Mouse (Mus musculus) heart, embryonic 13.5 days (tissue): Measurements from ENCODE around the gene Smim14. TPM values are rescaled to one million over a fixed set of nuclear protein-coding genes. Genes with fewer than 3 reads are reported as not detected.

Experiments
- ATAC-seq: fragments of 200-750 bp; cut with Nextera tagmentation; 2 replicates; pipeline ENCODE4 v1.8.0; 2017; ENCODE audit warnings: moderate TSS enrichment; ENCODE audit not compliant: insufficient number of reproducible peaks, low FRiP score, low TSS enrichment; ENCODE audit errors: extremely low read depth
- H3K27ac ChIP-seq: fragments of 300-500 bp; sonication (generic); replicated peaks from 2 replicates; pipeline ENCODE4 v1.5.1; 2015; ENCODE audit warnings: moderate library complexity, mild to moderate bottlenecking, inconsistent platforms
- H3K27me3 ChIP-seq: fragments of 300-500 bp; sonication (generic); replicated peaks from 2 replicates; pipeline ENCODE4 v1.6.1; 2015; ENCODE audit warnings: mild to moderate bottlenecking, inconsistent platforms
- H3K36me3 ChIP-seq: fragments of 300-500 bp; sonication (generic); 2 replicates; pipeline ENCODE4 v1.6.1; 2015; ENCODE audit warnings: mild to moderate bottlenecking, inconsistent platforms
- H3K4me1 ChIP-seq: fragments of 300-500 bp; sonication (generic); 2 replicates; pipeline ENCODE4 v1.6.1; 2015; ENCODE audit warnings: inconsistent platforms
- H3K4me2 ChIP-seq: fragments of 300-500 bp; sonication (generic); 2 replicates; pipeline ENCODE4 v1.6.1; 2015; ENCODE audit warnings: inconsistent platforms, mild to moderate bottlenecking, moderate library complexity
- H3K4me3 ChIP-seq: fragments of 300-500 bp; sonication (generic); 2 replicates; pipeline ENCODE4 v1.5.1; 2015; ENCODE audit warnings: moderate library complexity, mild to moderate bottlenecking, inconsistent platforms
- H3K9ac ChIP-seq: fragments of 300-500 bp; sonication (generic); 2 replicates; pipeline ENCODE4 v1.6.1; 2015; ENCODE audit warnings: inconsistent platforms, mild to moderate bottlenecking, moderate library complexity
- H3K9me3 ChIP-seq: fragments of 300-500 bp; sonication (generic); 2 replicates; pipeline ENCODE4 v1.6.1; 2016; ENCODE audit warnings: inconsistent platforms
- WGBS: fragments of 180-500 bp; shearing (Covaris S2); methylation state at CpG from one replicate; pipeline ENCODE4 v1.1.7; 2015; ENCODE audit warnings: mixed read lengths; 5-methylcytosine and 5-hydroxymethylcytosine counted together
- polyA plus RNA-seq: library from polyadenylated mRNA; unstranded; fragments of >200 nt; fragmentation: Nextera tagmentation; extraction: Ambion mirVana; gene quantifications from 2 replicates; pipeline ENCODE4 v1.2.1, GENCODE M21; 2015

The Smim14 gene
- polyA plus RNA-seq, result 100 and 101 TPM in 2 replicates

DNA sequence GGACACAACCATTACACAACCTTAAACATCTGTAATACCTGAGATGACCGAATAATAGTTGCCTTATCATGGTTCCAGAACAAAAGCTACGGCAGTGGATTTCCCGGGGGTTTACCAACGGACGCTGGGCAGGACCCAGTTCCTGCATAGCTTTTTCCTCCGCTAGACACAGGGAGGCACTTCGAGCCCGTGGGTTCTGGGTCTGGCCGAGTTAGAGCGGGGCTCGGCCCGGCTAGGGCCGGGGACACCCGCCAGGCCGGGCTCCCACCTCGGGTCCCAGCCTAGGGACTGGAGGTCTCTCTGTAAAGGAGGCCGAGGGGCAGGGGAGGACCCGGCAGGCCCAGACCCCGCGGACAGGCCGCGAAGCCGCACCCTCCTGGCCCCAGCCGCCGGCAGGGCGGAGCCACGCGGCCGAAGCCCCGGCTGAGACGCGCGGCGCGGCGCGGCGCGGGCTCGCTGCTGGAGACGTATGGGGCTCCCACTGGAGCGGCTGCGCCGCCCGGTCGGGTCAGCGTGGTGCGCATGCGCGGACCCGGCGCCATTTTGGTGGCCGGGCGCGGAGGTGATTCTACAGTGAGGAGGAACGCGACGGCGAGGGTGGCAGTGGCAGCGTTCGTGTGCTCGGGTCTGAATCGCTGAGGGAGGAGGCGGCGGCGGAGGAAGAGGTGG, at the start of gene Smim14, which contains the start of gene Ube2k:
Gene Smim14 (minus strand): TSS at position 434 of the 669 bp plus-strand sequence.
Gene Ube2k (plus strand): TSS at position 483 of the 669 bp plus-strand sequence.
- no peaks in the 10 kb centered on the region for H3K27me3 ChIP-seq
- peak within 1 kb of the TSS; percentile 100 for H3K27ac ChIP-seq
- under 1% methylated on average over 66 of the region's 66 CpGs for WGBS
- no peaks in the 10 kb centered on the region for H3K36me3 ChIP-seq
- H3K9me3 ChIP-seq, result no peaks in the 10 kb centered on the region
- peak within 1 kb of the TSS; percentile 73 for H3K4me2 ChIP-seq
- peak within 1 kb of the TSS; percentile 96 for H3K4me3 ChIP-seq
- peak; percentile 96 for ATAC-seq
- peaks cover 20% of the 10 kb centered on the region for H3K4me1 ChIP-seq
- peak within 1 kb of the TSS; percentile 99 for H3K9ac ChIP-seq

DNA sequence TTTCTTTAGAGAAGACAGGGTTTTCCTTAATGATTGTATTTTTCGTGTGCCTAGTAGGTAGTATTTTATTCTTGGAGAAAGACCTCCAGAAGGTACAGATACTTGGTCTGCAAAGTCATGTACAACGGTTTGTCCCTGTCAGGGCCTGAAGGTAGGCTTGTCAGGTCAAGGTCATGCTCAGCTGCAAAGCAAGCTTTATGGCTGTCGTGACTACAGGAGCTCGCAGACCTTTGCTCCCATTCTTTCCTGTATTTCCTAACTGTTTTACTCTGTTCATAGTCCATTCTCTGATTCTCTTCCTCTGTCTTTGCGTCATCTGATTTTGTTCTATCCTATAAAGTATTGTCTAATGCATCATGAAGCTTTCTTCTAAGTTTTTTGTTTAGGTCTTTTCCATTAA, 49.3 kb upstream of the Smim14 start:
- WGBS, result 82% methylated on average over 5 of the region's 5 CpGs
- no peak overlapping the region for H3K9ac ChIP-seq
- peaks cover 58% of the 10 kb centered on the region for H3K36me3 ChIP-seq
- no peak overlapping the region for H3K4me2 ChIP-seq
- H3K4me3 ChIP-seq, result no peak overlapping the region
- H3K9me3 ChIP-seq, result no peaks in the 10 kb centered on the region
- no peak overlapping the region for H3K27ac ChIP-seq
- no peaks in the 10 kb centered on the region for H3K4me1 ChIP-seq
- no peaks in the 10 kb centered on the region for H3K27me3 ChIP-seq
- ATAC-seq, result no peak

- 72% methylated on average over 3 of the region's 3 CpGs for WGBS
- no peak overlapping the region for H3K4me2 ChIP-seq
- H3K4me3 ChIP-seq, result no peak overlapping the region
- H3K4me1 ChIP-seq, result peaks cover 15% of the 10 kb centered on the region
- no peak for ATAC-seq
- no peak overlapping the region for H3K9ac ChIP-seq
- H3K27me3 ChIP-seq, result no peaks in the 10 kb centered on the region
- H3K9me3 ChIP-seq, result no peaks in the 10 kb centered on the region
- H3K27ac ChIP-seq, result no peak overlapping the region
- H3K36me3 ChIP-seq, result peaks cover 43% of the 10 kb centered on the region
These were observed 41.6 kb upstream of the Smim14 start for GRCm38 (mm10) chr5:65578545-65578944.

DNA sequence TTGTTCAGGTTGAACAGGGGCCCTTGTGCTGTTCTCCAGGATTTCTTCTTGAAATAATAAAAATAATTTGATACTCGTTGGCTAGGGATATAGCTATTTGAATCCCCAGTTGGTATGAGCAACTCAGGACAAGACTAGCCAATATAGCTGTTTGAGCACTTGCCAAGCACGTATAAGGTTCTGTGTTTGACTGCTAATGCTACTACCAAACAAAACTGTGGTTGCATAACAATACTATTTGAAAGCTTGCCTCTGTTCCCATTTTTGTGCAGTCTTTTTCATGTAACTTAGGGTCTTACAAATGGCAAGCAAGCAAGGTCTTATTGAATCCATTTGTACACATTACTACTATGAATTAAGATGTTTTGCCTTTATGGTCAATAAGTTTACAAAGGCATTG, 38.9 kb upstream of the Smim14 start:
- H3K36me3 ChIP-seq, result peaks cover 38% of the 10 kb centered on the region
- H3K9ac ChIP-seq, result no peak overlapping the region
- no peak overlapping the region for H3K4me2 ChIP-seq
- no peak overlapping the region for H3K27ac ChIP-seq
- H3K4me3 ChIP-seq, result no peak overlapping the region
- H3K27me3 ChIP-seq, result no peaks in the 10 kb centered on the region
- ATAC-seq, result no peak
- H3K9me3 ChIP-seq, result no peaks in the 10 kb centered on the region
- peaks cover 15% of the 10 kb centered on the region for H3K4me1 ChIP-seq
- WGBS, result 84% methylated on average over 2 of the region's 2 CpGs

DNA sequence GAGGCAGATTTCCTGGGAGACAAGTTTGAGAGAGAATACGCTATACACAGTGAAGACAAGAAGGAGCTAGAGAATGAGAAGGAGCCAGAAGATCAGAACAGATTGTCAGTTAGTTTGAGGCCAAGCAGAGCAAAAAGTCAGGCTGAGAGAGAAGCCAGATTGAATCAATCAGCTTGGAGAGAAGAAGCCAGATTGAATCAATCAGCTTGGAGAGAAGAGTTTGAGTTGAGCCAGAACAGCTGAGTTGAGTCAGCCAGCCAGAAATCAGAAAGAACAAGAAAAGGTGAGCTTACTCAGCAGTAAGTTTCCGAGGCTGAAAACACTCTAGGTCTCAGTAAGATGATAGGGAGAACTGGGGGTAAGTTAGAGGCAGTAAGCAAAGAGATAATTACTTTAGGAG, 37.9 kb upstream of the Smim14 start:
- Histone ChIP-seq H3K4me1 (peaks cover 15% of the 10 kb centered on the region), H3K27ac (0 out of 2 replicates have a peak overlapping the region, but pooled peaks have one; percentile 29), H3K36me3 (peaks cover 39% of the 10 kb centered on the region), H3K4me2 (no peak overlapping the region), H3K9ac (no peak overlapping the region), H3K27me3 (no peaks in the 10 kb centered on the region), H3K4me3 (no peak overlapping the region), H3K9me3 (no peaks in the 10 kb centered on the region)
- WGBS, result 76% methylated on average over 2 of the region's 2 CpGs
- no peak for ATAC-seq

DNA sequence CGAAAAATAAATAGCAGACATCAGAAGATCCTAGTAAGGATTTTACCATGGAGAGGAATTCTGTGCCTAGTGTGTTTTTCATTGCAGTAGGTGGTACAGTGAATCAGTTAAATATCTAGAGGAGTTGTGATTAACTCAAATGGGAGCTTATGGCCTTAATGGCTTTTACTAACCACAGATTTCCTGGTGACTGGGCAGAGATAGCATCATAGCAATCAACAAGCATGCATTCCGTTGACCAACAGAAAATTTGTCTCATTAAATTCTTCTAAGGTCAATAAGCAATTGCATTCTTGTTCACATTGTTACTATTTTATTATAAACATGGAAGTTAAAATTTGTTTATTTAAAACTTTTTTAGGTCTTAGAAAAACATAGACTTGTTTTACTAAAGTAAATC, 28.5 kb upstream of the Smim14 start:
- WGBS, result 80% methylated on average over 2 of the region's 2 CpGs
- Histone ChIP-seq H3K4me1 (peaks cover 16% of the 10 kb centered on the region), H3K4me3 (no peak overlapping the region), H3K36me3 (peaks cover 32% of the 10 kb centered on the region), H3K4me2 (no peak overlapping the region), H3K27ac (no peak overlapping the region), H3K9me3 (no peaks in the 10 kb centered on the region), H3K9ac (no peak overlapping the region), H3K27me3 (no peaks in the 10 kb centered on the region)
- no peak for ATAC-seq

DNA sequence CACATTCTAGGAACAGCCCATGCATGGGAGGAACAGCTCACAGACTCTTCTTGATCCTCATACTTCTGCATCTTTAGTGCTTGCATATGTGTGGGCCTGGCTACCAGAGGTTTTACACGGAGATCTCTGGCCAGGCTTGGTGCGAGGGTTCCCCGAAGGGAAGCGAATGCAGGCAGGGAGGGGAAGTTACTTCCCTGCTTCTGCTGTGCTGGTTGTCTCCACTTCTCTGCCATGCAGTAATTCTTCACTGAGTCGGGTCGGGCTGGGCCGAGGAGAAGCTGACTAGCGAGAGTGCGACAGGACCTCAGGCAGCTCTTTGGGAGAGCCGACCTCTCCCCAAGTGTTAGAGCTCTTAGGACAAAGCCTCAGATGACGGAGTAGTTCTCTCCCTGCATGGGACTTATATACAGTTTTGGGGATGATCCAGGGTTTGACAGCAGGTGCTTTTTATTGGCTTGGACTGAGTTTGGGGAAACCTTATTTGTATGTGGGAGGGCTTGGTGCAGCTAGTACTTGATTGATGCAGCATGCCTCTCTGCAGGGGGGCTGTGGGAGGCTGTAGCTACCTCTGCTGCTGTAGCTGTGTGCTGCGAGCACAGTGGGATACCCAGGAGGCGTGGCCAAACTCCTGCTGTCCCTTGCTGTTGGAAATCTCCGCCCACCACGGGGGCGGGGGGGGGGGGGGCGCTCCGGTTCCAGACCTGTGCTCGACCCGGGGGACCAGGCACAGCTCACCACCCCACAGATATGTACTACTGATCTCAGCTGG, 24.3 kb upstream of the Smim14 start:
- no peaks in the 10 kb centered on the region for H3K27me3 ChIP-seq
- H3K27ac ChIP-seq, result no peak overlapping the region
- peaks cover 32% of the 10 kb centered on the region for H3K4me1 ChIP-seq
- 0 out of 2 replicates have a peak overlapping the region, but pooled peaks have one; percentile 2 for H3K4me2 ChIP-seq
- H3K4me3 ChIP-seq, result no peak overlapping the region
- ATAC-seq, result no peak
- WGBS, result 42% methylated on average over 19 of the region's 20 CpGs
- H3K9me3 ChIP-seq, result no peaks in the 10 kb centered on the region
- peaks cover 12% of the 10 kb centered on the region for H3K36me3 ChIP-seq
- H3K9ac ChIP-seq, result no peak overlapping the region

DNA sequence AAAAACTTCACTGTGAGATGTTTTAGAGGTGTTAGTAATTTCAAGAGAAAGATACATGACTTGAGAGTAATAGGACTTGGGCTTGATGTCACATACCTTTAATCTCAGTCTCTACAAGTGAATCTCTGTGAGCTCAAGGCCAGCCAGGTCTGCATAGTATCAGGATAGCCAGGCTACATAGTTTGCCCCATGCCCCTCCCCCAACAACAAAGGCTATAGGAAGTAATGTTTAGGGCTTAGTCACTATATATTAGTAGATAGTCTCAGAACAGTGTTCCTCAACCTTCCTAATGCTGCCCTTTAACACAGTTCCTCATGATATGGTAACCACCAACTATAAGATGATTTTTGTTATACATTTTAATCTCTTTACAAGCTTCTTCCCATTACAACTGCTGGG, 20.1 kb upstream of the Smim14 start:
- no peak for ATAC-seq
- H3K36me3 ChIP-seq, result peaks cover 23% of the 10 kb centered on the region
- no peak overlapping the region for H3K27ac ChIP-seq
- no peak overlapping the region for H3K4me2 ChIP-seq
- H3K9me3 ChIP-seq, result peaks cover 4% of the 10 kb centered on the region; the same call in 1 of the 2 replicates
- no peaks in the 10 kb centered on the region for H3K27me3 ChIP-seq
- H3K9ac ChIP-seq, result no peak overlapping the region
- H3K4me1 ChIP-seq, result peaks cover 28% of the 10 kb centered on the region
- no peak overlapping the region for H3K4me3 ChIP-seq

DNA sequence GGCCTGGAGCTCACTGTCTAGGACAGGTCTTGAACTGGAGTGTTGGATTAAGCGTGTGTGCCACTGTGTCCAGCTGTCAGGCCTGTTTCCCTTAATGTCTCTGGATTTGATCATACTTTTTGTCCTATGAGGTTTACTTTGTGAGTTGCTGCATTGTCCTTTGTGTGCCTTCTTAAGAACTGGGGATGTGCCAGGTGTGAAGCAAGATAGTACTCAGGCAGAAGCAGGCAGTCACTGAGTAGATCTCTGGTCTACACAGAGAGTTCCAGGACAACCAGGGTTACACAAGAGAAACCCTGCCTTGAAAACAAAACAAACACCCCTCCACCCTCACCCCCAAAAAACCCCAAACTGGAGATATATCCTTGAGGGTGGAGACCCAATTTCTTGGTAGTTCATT, 12.7 kb upstream of the Smim14 start:
- Histone ChIP-seq H3K36me3 (peaks cover 34% of the 10 kb centered on the region), H3K9me3 (peaks cover 7% of the 10 kb centered on the region; the same call in 1 of the 2 replicates), H3K4me1 (peaks cover 22% of the 10 kb centered on the region), H3K4me2 (no peak overlapping the region), H3K9ac (no peak overlapping the region), H3K27ac (no peak overlapping the region), H3K4me3 (no peak overlapping the region), H3K27me3 (no peaks in the 10 kb centered on the region)
- 80% methylated on average over 1 of the region's 1 CpGs for WGBS
- no peak for ATAC-seq

DNA sequence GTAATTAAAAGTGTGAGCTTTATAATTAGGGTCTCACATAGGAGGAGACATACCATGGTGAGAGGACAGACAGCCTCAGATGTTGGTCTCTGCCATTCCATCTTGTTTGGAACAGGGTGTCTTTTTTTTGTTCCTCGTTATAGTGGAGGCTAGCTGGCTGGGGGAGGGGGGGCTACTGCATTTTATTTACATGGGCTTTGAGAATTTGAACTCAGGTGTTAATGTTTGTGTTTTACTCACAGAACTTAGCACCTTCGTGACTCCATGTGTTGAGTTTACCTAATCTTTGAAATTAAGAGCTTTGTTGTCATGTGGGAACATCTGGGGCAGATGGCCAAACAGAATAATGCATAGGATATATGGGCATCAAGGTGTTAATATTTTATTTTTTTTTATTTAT, 7.6 kb upstream of the Smim14 start:
- peaks cover 12% of the 10 kb centered on the region for H3K4me1 ChIP-seq
- H3K9ac ChIP-seq, result no peak overlapping the region
- WGBS, result 88% methylated on average over 2 of the region's 2 CpGs
- H3K27ac ChIP-seq, result no peak overlapping the region
- no peaks in the 10 kb centered on the region for H3K27me3 ChIP-seq
- no peak overlapping the region for H3K4me3 ChIP-seq
- ATAC-seq, result no peak
- peaks cover 18% of the 10 kb centered on the region for H3K36me3 ChIP-seq
- H3K4me2 ChIP-seq, result no peak overlapping the region
- 0 out of 2 replicates have a peak, but pooled peaks cover 3% of the 10 kb centered on the region for H3K9me3 ChIP-seq

DNA sequence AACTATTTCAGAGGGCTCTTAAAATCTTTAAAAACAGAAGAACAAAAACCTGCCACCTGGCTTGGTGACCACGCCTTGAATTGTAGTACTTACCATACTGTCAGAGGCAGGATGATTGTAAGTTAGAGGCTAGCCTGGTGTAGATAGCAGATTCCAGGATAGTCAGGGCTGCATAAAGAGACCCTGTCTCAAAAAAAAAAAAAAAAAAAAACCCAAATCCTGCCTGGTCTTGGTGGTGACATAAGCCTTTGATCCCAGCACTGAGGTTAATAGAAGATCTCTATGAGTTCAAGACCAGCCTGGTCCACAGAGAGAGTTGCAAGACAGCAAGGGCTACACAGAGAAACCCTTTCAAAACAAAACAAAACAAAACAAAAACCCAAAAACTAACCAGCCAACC, 6.5 kb upstream of the Smim14 start:
- 97% methylated on average over 1 of the region's 1 CpGs for WGBS
- peaks cover 20% of the 10 kb centered on the region for H3K4me1 ChIP-seq

More for the DNA sequence above, 6.5 kb upstream of the Smim14 start:
- ATAC-seq, result no peak
- Histone ChIP-seq H3K4me2 (no peak overlapping the region), H3K9me3 (no peaks in the 10 kb centered on the region), H3K9ac (no peak overlapping the region), H3K4me3 (no peak overlapping the region), H3K27ac (no peak overlapping the region), H3K36me3 (peaks cover 9% of the 10 kb centered on the region), H3K27me3 (no peaks in the 10 kb centered on the region)
